Mouse (Mus musculus): ENCODE measurements around the gene Sod1. TPM values are rescaled to one million over a fixed set of nuclear protein-coding genes. Genes with fewer than 3 reads are reported as not detected.
A peak's percentile ranks its signal among the peaks of the same experiment; 100 is the strongest.
"Not testable (repeated sequence)": the region's sequence is repeated elsewhere in the genome, so short reads cannot be mapped to it uniquely, and the experiment has no call there.

Gene Sod1
- total and polyA plus RNA-seq, 2 experiments: 1,360 to 1,719 TPM

GRCm38 (mm10) chr16:90213477-90214339 is 6.8 kb upstream of the Sod1 start:
- no peaks in the 10 kb centered on the region for H3K27me3 ChIP-seq (ENCODE audit: control insufficient read depth, insufficient read depth, low read length)
- H3K4me1 ChIP-seq (ENCODE audit: control insufficient read depth, insufficient read depth, low read length): peaks cover 12% of the 10 kb centered on the region
- H3K9ac ChIP-seq (ENCODE audit: low read depth, low read length): no peak overlapping the region
- no peaks in the 10 kb centered on the region for H3K79me2 ChIP-seq (ENCODE audit: control insufficient read depth, insufficient read depth, low read length)
- no peak overlapping the region for H3K4me3 ChIP-seq (ENCODE audit: insufficient read depth, low read depth, low read length)
- no peak for DNase-seq (ENCODE audit: extremely low read depth, low read depth, low spot score)
- H3K36me3 ChIP-seq (ENCODE audit: control insufficient read depth, insufficient read depth, low read length): no peaks in the 10 kb centered on the region
- H3K27ac ChIP-seq (replicated peaks; ENCODE audit: insufficient read depth, low read depth, low read length): no peak overlapping the region
- 72% methylated on average over 12 of the region's 12 CpGs for WGBS
- TF ChIP-seq CTCF (IDR thresholded peaks at IDR 0.05; ENCODE audit: low read depth, low read length) (no peak), POLR2A (IDR thresholded peaks at IDR 0.05; ENCODE audit: extremely low read depth, insufficient read depth, low read length) (no peak)

- Histone ChIP-seq H3K79me2 (ENCODE audit: control insufficient read depth, insufficient read depth, low read length) (no peaks in the 10 kb centered on the region), H3K4me1 (ENCODE audit: control insufficient read depth, insufficient read depth, low read length) (peaks cover 14% of the 10 kb centered on the region), H3K27ac (replicated peaks; ENCODE audit: insufficient read depth, low read depth, low read length) (peak overlapping the region; percentile 25; the same call in 1 of the 2 replicates), H3K36me3 (ENCODE audit: control insufficient read depth, insufficient read depth, low read length) (no peaks in the 10 kb centered on the region), H3K9ac (ENCODE audit: low read depth, low read length) (no peak overlapping the region), H3K4me3 (ENCODE audit: insufficient read depth, low read depth, low read length) (no peak overlapping the region), H3K27me3 (ENCODE audit: control insufficient read depth, insufficient read depth, low read length) (no peaks in the 10 kb centered on the region)
- TF ChIP-seq POLR2A (IDR thresholded peaks at IDR 0.05; ENCODE audit: extremely low read depth, insufficient read depth, low read length): no peak
- TF ChIP-seq CTCF (IDR thresholded peaks at IDR 0.05; ENCODE audit: low read depth, low read length): no peak
- 93% methylated on average over 11 of the region's 11 CpGs for WGBS
- DNase-seq (ENCODE audit: extremely low read depth, low read depth, low spot score): no peak
Measured at GRCm38 (mm10) chr16:90214731-90215565, 5.6 kb upstream of the Sod1 start.

DNA sequence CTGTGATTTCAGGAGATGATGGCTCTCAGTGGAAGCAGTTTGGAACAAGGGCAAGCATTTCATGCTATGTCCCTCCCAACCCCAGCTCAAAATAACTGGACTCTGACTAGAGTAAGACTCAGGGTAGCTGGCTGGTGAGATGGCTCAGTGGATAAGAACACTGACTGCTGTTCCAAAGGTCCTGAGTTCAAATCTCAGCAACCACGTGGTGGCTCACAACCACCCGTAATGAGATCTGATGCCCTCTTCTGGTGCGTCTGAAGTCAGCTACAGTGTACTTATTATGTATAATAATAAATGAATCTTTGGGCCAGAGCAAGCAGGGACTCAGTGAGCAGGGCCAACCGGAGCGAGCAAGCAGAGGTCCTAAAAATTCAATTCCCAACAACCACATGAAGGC is 4.7 kb upstream of the Sod1 start:
- not testable (repeated sequence) for H3K27me3 ChIP-seq (ENCODE audit: control insufficient read depth, insufficient read depth, low read length); H3K36me3 ChIP-seq (ENCODE audit: control insufficient read depth, insufficient read depth, low read length); DNase-seq (ENCODE audit: extremely low read depth, low read depth, low spot score); H3K79me2 ChIP-seq (ENCODE audit: control insufficient read depth, insufficient read depth, low read length); H3K9ac ChIP-seq (ENCODE audit: low read depth, low read length); H3K4me3 ChIP-seq (ENCODE audit: insufficient read depth, low read depth, low read length)
- WGBS: 75% methylated on average over 5 of the region's 5 CpGs
- Histone ChIP-seq H3K27ac (replicated peaks; ENCODE audit: insufficient read depth, low read depth, low read length) (peak overlapping the region; percentile 25), H3K4me1 (ENCODE audit: control insufficient read depth, insufficient read depth, low read length) (peaks cover 14% of the 10 kb centered on the region)

DNA sequence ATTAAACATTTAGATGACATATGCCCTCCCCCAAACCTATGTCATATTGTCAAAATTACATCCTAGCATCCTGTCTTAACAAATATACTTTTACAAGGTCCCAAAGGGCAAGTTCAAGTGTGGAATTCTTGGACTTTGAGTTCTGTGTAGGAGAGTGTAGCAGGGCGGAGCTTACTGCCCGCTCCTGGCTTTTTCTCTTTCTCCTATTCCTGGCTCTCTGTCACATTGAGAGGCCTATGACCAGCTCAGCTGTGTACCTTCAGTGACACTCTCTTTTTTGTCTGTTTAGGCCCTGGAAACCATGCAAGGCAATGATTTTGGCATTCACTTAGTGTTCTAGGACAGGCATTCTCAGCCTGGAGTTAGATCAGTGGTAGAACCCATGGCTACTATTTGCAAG is 4.1 kb upstream of the Sod1 start:
- peak; percentile 91 for DNase-seq (ENCODE audit: extremely low read depth, low read depth, low spot score)
- WGBS: 19% methylated on average over 2 of the region's 2 CpGs
- Histone ChIP-seq H3K79me2 (ENCODE audit: control insufficient read depth, insufficient read depth, low read length) (no peaks in the 10 kb centered on the region; the same call in 1 of the 2 replicates), H3K4me3 (ENCODE audit: insufficient read depth, low read depth, low read length) (no peak overlapping the region), H3K4me1 (ENCODE audit: control insufficient read depth, insufficient read depth, low read length) (peaks cover 14% of the 10 kb centered on the region), H3K27me3 (ENCODE audit: control insufficient read depth, insufficient read depth, low read length) (no peaks in the 10 kb centered on the region), H3K27ac (replicated peaks; ENCODE audit: insufficient read depth, low read depth, low read length) (peak overlapping the region; percentile 93), H3K36me3 (ENCODE audit: control insufficient read depth, insufficient read depth, low read length) (no peaks in the 10 kb centered on the region), H3K9ac (ENCODE audit: low read depth, low read length) (no peak overlapping the region)
- no peak for TF ChIP-seq CTCF (IDR thresholded peaks at IDR 0.05; ENCODE audit: low read depth, low read length)
- TF ChIP-seq POLR2A (IDR thresholded peaks at IDR 0.05; ENCODE audit: extremely low read depth, insufficient read depth, low read length): no peak

DNA sequence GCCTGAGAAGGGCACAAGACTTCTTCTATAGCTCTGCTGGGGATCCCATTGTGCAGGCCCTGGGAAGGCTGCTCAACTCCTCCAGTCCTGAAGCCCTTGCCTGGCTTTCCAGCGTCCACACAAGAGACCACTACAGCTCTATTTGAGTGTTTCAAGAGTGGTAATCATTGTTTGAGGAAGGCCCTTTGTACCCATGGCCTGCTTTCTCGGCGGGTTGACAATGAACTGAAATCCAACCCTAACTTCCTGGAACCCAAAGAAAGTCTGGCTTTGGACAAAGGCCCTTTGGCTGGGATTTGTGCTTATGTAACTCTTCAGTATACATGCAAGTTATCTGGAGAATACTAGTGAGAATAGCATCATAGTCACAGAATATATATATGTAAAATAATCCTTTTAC is 3.2 kb upstream of the Sod1 start:
- TF ChIP-seq CTCF (IDR thresholded peaks at IDR 0.05; ENCODE audit: low read depth, low read length) (no peak), POLR2A (IDR thresholded peaks at IDR 0.05; ENCODE audit: extremely low read depth, insufficient read depth, low read length) (no peak)
- Histone ChIP-seq H3K9ac (ENCODE audit: low read depth, low read length) (0 out of 2 replicates have a peak overlapping the region, but pooled peaks have one; percentile 20), H3K79me2 (ENCODE audit: control insufficient read depth, insufficient read depth, low read length) (peaks cover 2% of the 10 kb centered on the region; the same call in 1 of the 2 replicates), H3K36me3 (ENCODE audit: control insufficient read depth, insufficient read depth, low read length) (no peaks in the 10 kb centered on the region), H3K4me3 (ENCODE audit: insufficient read depth, low read depth, low read length) (no peak overlapping the region), H3K27me3 (ENCODE audit: control insufficient read depth, insufficient read depth, low read length) (no peaks in the 10 kb centered on the region), H3K27ac (replicated peaks; ENCODE audit: insufficient read depth, low read depth, low read length) (peak overlapping the region; percentile 93), H3K4me1 (ENCODE audit: control insufficient read depth, insufficient read depth, low read length) (peaks cover 14% of the 10 kb centered on the region)
- peak; percentile 94 for DNase-seq (ENCODE audit: extremely low read depth, low read depth, low spot score)
- WGBS: 8% methylated on average over 3 of the region's 3 CpGs

Data from liver, adult 2 months (tissue).